Mouse (Mus musculus): Measurements from ENCODE around the gene Pgc.
A peak's percentile ranks its signal among the peaks of the same experiment; 100 is the strongest.

Gene Pgc

GRCm38 (mm10) chr17:47749626-47750025 lies 23.0 kb downstream of the Pgc start:
- DNase-seq (ENCODE audit: low spot score in 2 of 2), result no peak

GRCm38 (mm10) chr17:47750101-47750500 lies 23.5 kb downstream of the Pgc start:
- no peak for DNase-seq (ENCODE audit: low spot score in 2 of 2)

- DNase-seq (ENCODE audit: low spot score in 2 of 2), result no peak
Observed at GRCm38 (mm10) chr17:47751811-47752210, 25.2 kb downstream of the Pgc start.

GRCm38 (mm10) chr17:47753130-47753775 lies 26.6 kb downstream of the Pgc start:
- DNase-seq (ENCODE audit: low spot score in 2 of 2), result no peak

GRCm38 (mm10) chr17:47754246-47754645 lies 27.6 kb downstream of the Pgc start:
- DNase-seq (ENCODE audit: low spot score in 2 of 2), result peak; percentile 88 to 91

GRCm38 (mm10) chr17:47756366-47756765 lies 29.7 kb downstream of the Pgc start:
- no peak for DNase-seq (ENCODE audit: low spot score in 2 of 2)

- peak in 1 of 2 experiments; percentile 18 for DNase-seq (ENCODE audit: low spot score in 2 of 2)
Observed at GRCm38 (mm10) chr17:47757056-47757610, 30.5 kb downstream of the Pgc start.

- peak; percentile 22 to 40 for DNase-seq (ENCODE audit: low spot score in 2 of 2)
Observed at GRCm38 (mm10) chr17:47759702-47760410, 33.2 kb downstream of the Pgc start.

- DNase-seq (ENCODE audit: low spot score in 2 of 2), result no peak
Observed at GRCm38 (mm10) chr17:47762028-47762427, 35.4 kb downstream of the Pgc start.

- no peak for DNase-seq (ENCODE audit: low spot score in 2 of 2)
Observed at GRCm38 (mm10) chr17:47762518-47763340, 36.1 kb downstream of the Pgc start.

- peak in 1 of 2 experiments; percentile 32 for DNase-seq (ENCODE audit: low spot score in 2 of 2)
Observed at GRCm38 (mm10) chr17:47765986-47766385, 39.3 kb downstream of the Pgc start.

GRCm38 (mm10) chr17:47766407-47767043 lies 39.9 kb downstream of the Pgc start:
- peak in 1 of 2 experiments; percentile 64 for DNase-seq (ENCODE audit: low spot score in 2 of 2)

GRCm38 (mm10) chr17:47767081-47767455 lies 40.4 kb downstream of the Pgc start:
- peak in 1 of 2 experiments; percentile 45 for DNase-seq (ENCODE audit: low spot score in 2 of 2)

GRCm38 (mm10) chr17:47767456-47768141 lies 41.0 kb downstream of the Pgc start:
- peak; percentile 65 to 69 for DNase-seq (ENCODE audit: low spot score in 2 of 2)

- peak; percentile 94 to 95 for DNase-seq (ENCODE audit: low spot score in 2 of 2)
Observed at GRCm38 (mm10) chr17:47768707-47769276, 42.1 kb downstream of the Pgc start.

- peak; percentile 71 to 76 for DNase-seq (ENCODE audit: low spot score in 2 of 2)
Observed at GRCm38 (mm10) chr17:47769389-47770299, 43.0 kb downstream of the Pgc start.

GRCm38 (mm10) chr17:47773604-47774003 lies 47.0 kb downstream of the Pgc start:
- DNase-seq (ENCODE audit: low spot score in 2 of 2), result no peak

GRCm38 (mm10) chr17:47777141-47777540 lies 50.5 kb downstream of the Pgc start:
- DNase-seq (ENCODE audit: low spot score in 2 of 2), result no peak

GRCm38 (mm10) chr17:47780470-47780869 lies 53.8 kb downstream of the Pgc start:
- no peak for DNase-seq (ENCODE audit: low spot score in 2 of 2)

GRCm38 (mm10) chr17:47782486-47782885 lies 55.8 kb downstream of the Pgc start:
- DNase-seq (ENCODE audit: low spot score in 2 of 2), result no peak

Data from spleen, postnatal 36 days (tissue).